Mouse (Mus musculus): ENCODE results near the gene Nrxn2.

GRCm38 (mm10) chr19:6418984-6419692 is 607 bp downstream of the Nrxn2 start:
- no peak for TF ChIP-seq CTCF (conservative IDR thresholded peaks at IDR 0.05; ENCODE audit: low read length)
- no peak for TF ChIP-seq NANOG (IDR thresholded peaks at IDR 0.05; ENCODE audit: borderline replicate concordance, low read length)

All from E14TG2a.4 (cell line).